Mouse (Mus musculus): Measurements from ENCODE around the gene Adipor1. TPM values are rescaled to one million over a fixed set of nuclear protein-coding genes. Genes with fewer than 3 reads are reported as not detected.
A peak's percentile ranks its signal among the peaks of the same experiment; 100 is the strongest.

Gene Adipor1
- polyA plus RNA-seq, 1 experiment from 2014 or later, result 81.6 TPM

DNA sequence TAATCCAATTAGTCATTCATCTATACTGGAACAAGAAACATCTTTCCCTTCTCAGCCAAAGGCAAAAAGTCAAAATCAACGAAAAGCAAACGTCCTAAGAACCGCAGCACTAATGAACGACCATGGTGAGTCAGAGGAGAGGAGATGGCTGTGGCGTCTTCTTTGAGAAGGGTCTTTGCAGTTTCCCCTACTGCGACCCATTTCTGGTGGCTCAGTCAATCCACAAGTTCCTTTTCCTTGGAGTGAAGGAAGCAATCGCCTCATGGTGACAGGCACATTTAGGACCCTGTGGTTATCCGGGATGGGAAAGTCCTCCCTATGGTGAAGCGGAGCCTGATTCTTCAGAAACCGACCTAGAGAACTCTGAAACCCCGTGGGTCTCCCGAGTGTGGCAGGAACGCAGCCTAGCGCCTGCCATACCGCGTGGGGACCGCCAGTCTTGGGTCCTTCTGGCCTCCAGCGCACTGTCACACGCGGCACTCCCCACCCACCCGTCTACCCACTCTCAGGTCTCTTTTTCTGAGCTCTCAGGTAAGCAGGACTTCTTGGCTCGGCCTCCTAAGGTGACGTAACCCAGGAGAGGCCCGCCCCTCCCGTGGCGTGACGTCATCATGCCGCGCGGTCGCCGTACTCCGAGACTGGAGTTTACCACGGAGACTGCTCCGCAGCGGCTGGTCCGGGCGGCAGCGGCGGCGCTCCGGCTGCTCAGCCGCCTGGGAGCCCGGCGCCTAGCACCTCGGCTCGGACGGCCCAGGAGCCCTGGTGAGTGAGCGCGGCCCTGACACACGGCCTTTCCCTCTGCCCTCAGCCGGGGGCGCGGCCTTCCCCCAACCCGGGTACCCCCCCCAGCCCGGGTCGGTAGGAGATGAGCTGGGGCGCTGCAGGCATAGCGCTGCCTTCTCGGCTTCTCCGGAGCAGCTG lies 40.0 kb downstream of the Adipor1 start, which contains the start of gene Klhl12:
Gene Klhl12 (plus strand): TSS at position 628 of the 921 bp plus-strand sequence.
- no peaks in the 10 kb centered on the region for H3K27me3 ChIP-seq
- 1% methylated on average over 54 of the region's 61 CpGs for WGBS
- H3K27ac ChIP-seq, result peak within 1 kb of the TSS; percentile 85
- H3K4me2 ChIP-seq, result peak within 1 kb of the TSS; percentile 78
- H3K4me3 ChIP-seq, result peak within 1 kb of the TSS; percentile 97
- no peaks in the 10 kb centered on the region for H3K9me3 ChIP-seq
- H3K4me1 ChIP-seq, result peaks cover 21% of the 10 kb centered on the region
- H3K36me3 ChIP-seq, result peaks cover 18% of the 10 kb centered on the region
- peak; percentile 89 for ATAC-seq (ENCODE audit: insufficient number of reproducible peaks, insufficient read depth, low FRiP score, low TSS enrichment, low read depth)
- peak within 1 kb of the TSS; percentile 95 for H3K9ac ChIP-seq

DNA sequence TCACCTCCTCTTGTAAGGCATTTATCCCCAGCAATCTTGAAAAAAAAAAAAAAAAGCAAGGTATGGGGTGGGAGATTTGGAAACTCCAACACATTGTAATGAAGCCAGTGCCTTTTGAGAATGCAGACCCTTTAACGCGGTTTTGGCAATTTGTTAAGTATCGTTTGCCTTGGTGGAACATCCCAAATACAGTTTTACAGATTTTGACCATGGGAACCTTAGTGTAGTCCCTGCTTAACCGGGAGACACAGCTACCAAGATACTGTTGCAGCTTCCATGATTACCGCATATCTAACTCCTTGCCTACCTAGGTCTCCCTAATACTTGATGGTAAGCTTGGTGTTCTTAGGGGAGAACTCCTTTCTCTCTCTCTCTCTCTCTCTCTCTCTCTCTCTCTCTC lies 40.9 kb downstream of the Adipor1 start:
- 21% methylated on average over 5 of the region's 5 CpGs for WGBS
- ATAC-seq (ENCODE audit: insufficient number of reproducible peaks, insufficient read depth, low FRiP score, low TSS enrichment, low read depth), result no peak
- no peaks in the 10 kb centered on the region for H3K9me3 ChIP-seq

DNA sequence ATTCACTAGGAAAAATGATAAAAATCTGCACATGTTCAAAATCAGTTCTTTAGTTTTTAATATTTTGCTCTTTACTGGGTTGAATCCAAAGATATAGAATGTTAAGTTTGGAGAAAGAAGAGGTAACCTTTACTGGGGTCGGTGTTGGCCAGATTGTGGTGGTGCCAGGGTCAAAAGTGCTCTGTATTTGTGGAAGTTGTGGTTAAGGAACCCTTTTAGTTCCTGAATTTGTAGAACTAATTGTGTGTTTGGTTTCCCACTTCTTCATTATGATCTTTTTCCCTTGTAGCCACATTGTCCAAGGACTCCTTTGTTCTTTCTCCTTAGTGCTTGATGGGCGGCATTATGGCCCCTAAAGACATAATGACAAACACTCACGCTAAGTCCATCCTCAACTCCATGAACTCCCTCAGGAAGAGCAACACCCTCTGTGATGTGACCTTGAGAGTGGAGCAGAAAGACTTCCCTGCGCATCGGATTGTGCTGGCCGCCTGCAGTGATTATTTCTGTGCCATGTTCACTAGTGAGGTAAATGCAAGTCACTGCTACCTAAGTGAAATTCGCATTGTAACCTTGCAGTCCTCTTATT lies 43.1 kb downstream of the Adipor1 start:
- 90% methylated on average over 7 of the region's 7 CpGs for WGBS
- Histone ChIP-seq H3K27ac (no peak overlapping the region), H3K4me1 (peaks cover 21% of the 10 kb centered on the region), H3K27me3 (no peaks in the 10 kb centered on the region), H3K9me3 (no peaks in the 10 kb centered on the region), H3K4me3 (no peak overlapping the region), H3K9ac (no peak overlapping the region), H3K4me2 (no peak overlapping the region), H3K36me3 (peaks cover 46% of the 10 kb centered on the region)
- ATAC-seq (ENCODE audit: insufficient number of reproducible peaks, insufficient read depth, low FRiP score, low TSS enrichment, low read depth), result no peak

More for the DNA sequence above, 40.9 kb downstream of the Adipor1 start:
- Histone ChIP-seq H3K27me3 (no peaks in the 10 kb centered on the region), H3K4me3 (peak overlapping the region; percentile 97), H3K4me1 (peaks cover 21% of the 10 kb centered on the region), H3K9ac (peak overlapping the region; percentile 95), H3K27ac (no peak overlapping the region), H3K4me2 (peak overlapping the region; percentile 78), H3K36me3 (peaks cover 26% of the 10 kb centered on the region)

DNA sequence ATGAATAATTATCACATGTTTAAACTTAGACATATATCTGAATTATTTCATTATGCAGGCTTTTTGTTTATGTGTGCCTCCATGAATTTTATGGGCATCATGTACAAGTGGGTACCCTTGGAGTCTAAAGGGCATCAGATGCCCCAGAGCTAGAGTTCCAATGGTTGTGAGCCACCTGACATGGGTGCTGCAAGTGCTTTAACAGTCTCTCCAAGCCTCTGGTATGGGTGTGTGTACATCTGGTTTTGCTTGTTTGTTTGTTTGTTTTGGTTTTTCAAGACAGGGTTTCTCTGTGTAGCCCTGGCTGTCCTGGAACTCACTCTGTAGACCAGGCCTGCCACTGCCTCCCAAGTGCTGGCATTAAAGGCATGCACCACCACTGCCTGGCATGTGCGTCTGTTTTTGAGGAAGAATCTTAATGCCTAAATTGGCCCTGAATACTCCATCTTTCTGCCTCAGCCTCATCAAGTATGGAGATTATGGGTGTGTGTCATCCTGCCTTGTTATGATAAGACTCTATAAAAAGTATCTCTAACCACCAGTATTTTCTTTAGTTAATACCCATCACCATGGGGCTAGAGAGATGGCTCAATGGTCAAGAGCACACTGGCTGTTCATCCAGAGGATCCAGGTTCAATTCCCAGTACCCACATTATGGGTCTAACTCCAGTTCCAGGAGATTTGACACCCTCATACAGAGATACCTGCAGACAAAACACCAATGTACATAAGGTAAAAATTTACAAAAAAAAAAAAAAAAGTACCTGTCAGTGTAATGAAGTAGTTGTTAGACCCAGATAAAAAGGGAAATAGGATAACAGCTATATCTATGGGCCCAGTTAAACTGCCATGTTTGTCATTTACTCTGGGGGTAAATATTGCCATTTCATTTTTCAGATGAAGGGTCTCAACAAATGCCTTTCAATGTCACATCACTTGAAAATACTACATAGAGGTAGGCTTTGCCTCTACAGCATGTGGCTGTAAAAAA lies 45.4 kb downstream of the Adipor1 start:
- peaks cover 14% of the 10 kb centered on the region for H3K4me1 ChIP-seq
- WGBS, result 90% methylated on average over 1 of the region's 1 CpGs
- H3K4me2 ChIP-seq, result no peak overlapping the region
- peaks cover 64% of the 10 kb centered on the region for H3K36me3 ChIP-seq
- no peak for ATAC-seq (ENCODE audit: insufficient number of reproducible peaks, insufficient read depth, low FRiP score, low TSS enrichment, low read depth)
- H3K27ac ChIP-seq, result no peak overlapping the region
- no peak overlapping the region for H3K4me3 ChIP-seq
- no peaks in the 10 kb centered on the region for H3K9me3 ChIP-seq
- no peaks in the 10 kb centered on the region for H3K27me3 ChIP-seq
- H3K9ac ChIP-seq, result no peak overlapping the region

Other genes starting within 250 kb of the Adipor1 start
- 4.0 and 4.5 TPM in 2 replicates for gene Chil1, start 233.2 kb upstream of the Adipor1 start, polyA plus RNA-seq (2015; fragmentation: Nextera tagmentation; extraction: Ambion mirVana)
- 6.0 and 9.9 TPM in 2 replicates for gene Mybph, start 221.9 kb upstream of the Adipor1 start, polyA plus RNA-seq (2015; fragmentation: Nextera tagmentation; extraction: Ambion mirVana)
- gene Adora1, start 179.9 kb upstream of the Adipor1 start, polyA plus RNA-seq (2015; fragmentation: Nextera tagmentation; extraction: Ambion mirVana), result 1.4 and 1.5 TPM in 2 replicates
- gene Myog, start 125.4 kb upstream of the Adipor1 start, polyA plus RNA-seq (2015; fragmentation: Nextera tagmentation; extraction: Ambion mirVana), result 20.4 and 29.0 TPM in 2 replicates
- gene Ppfia4, start 82.5 kb upstream of the Adipor1 start, polyA plus RNA-seq (2015; fragmentation: Nextera tagmentation; extraction: Ambion mirVana), result 4.0 and 5.0 TPM in 2 replicates
- 84.1 and 89.7 TPM in 2 replicates for gene Tmem183a, start 53.4 kb upstream of the Adipor1 start, polyA plus RNA-seq (2015; fragmentation: Nextera tagmentation; extraction: Ambion mirVana)
- gene 4933406M09Rik, start 29.4 kb upstream of the Adipor1 start, polyA plus RNA-seq (2015; fragmentation: Nextera tagmentation; extraction: Ambion mirVana), result not detected in 2 replicates
- gene Cyb5r1, start 9.8 kb upstream of the Adipor1 start, polyA plus RNA-seq (2015; fragmentation: Nextera tagmentation; extraction: Ambion mirVana), result 34.9 and 37.4 TPM in 2 replicates
- gene Klhl12, start 40.2 kb downstream of the Adipor1 start, polyA plus RNA-seq (2015; fragmentation: Nextera tagmentation; extraction: Ambion mirVana), result 31.7 and 33.1 TPM in 2 replicates
- gene Rabif, start 79.3 kb downstream of the Adipor1 start, polyA plus RNA-seq (2015; fragmentation: Nextera tagmentation; extraction: Ambion mirVana), result 41.1 and 41.6 TPM in 2 replicates
- not detected in 2 replicates for gene Mgat4e, start 134.3 kb downstream of the Adipor1 start, polyA plus RNA-seq (2015; fragmentation: Nextera tagmentation; extraction: Ambion mirVana)
- 88.9 and 93.9 TPM in 2 replicates for gene Kdm5b, start 144.8 kb downstream of the Adipor1 start, polyA plus RNA-seq (2015; fragmentation: Nextera tagmentation; extraction: Ambion mirVana)
- 0.41 and 0.46 TPM in 2 replicates for gene Syt2, start 231.3 kb downstream of the Adipor1 start, polyA plus RNA-seq (2015; fragmentation: Nextera tagmentation; extraction: Ambion mirVana)